Mouse (Mus musculus): ENCODE data around the gene Gan. TPM values are rescaled to one million over a fixed set of nuclear protein-coding genes. Genes with fewer than 3 reads are reported as not detected.

The Gan gene
- polyA plus RNA-seq, 1 experiment from 2014 or later: 2.5 TPM

DNA sequence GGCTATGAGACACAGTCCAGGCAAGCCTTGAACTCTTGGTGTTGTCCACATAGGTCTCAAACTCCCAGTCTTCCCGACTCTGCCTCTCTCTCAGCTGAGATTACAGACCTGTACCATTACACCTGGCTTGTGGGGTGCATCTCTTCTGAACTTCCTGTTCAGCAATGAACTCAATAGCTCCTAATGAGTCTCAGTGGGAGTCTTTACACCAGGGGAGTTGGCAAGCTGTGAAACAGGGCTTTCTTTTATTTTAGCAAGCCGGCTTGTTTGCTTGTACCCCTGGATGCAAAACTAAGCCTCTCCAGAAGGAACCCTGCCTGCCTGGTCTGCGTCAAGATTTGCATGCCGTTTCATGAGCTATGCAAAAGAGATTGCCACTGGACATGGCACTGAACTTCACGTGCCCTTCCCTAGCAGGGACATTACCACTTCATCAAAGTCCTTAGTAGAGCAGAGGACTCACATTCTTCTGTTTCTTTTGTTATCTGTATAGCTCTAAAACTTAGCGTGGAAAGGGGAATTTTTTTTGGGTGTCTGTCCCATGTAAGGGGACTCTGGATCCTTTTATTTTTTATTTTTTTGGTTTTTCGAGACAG lies 93.2 kb downstream of the Gan start:
- Histone ChIP-seq H3K27ac (no peak overlapping the region), H3K4me3 (no peak overlapping the region), H3K27me3 (ENCODE audit: poor library complexity, severe bottlenecking) (peaks cover 6% of the 10 kb centered on the region), H3K4me1 (peaks cover 4% of the 10 kb centered on the region; the same call in 1 of the 2 replicates), H3K9me3 (no peaks in the 10 kb centered on the region), H3K36me3 (replicated peaks) (no peaks in the 10 kb centered on the region)
- no peak for DNase-seq (ENCODE audit: extremely low spot score, low spot score)
- WGBS: 45% methylated on average over 7 of the region's 7 CpGs

DNA sequence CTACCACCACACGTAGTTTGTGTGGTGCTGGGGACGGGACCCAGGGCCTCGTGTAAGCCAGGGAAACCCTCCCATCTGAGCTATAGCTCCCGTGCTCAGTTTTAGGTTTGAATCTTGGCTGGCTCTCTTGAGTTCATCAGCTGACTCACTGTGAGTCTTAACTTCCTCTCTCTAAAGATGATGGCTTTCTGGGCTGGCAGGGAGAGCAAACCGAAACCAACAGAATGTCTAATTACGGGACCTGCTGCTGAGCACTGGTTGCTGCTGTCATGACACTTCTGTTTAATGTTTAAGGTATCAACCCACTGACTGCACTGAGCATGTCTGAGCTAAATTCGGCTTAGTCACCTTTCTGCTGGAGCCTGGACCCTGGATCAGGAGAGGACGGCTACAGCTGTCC lies 94.7 kb downstream of the Gan start:
- WGBS: 95% methylated on average over 8 of the region's 8 CpGs
- H3K9me3 ChIP-seq: no peaks in the 10 kb centered on the region
- no peak overlapping the region for H3K4me3 ChIP-seq
- H3K27me3 ChIP-seq (ENCODE audit: poor library complexity, severe bottlenecking): peaks cover 6% of the 10 kb centered on the region
- no peak overlapping the region for H3K27ac ChIP-seq
- H3K4me1 ChIP-seq: peaks cover 8% of the 10 kb centered on the region
- H3K36me3 ChIP-seq (replicated peaks): no peaks in the 10 kb centered on the region
- DNase-seq (ENCODE audit: extremely low spot score, low spot score): no peak

DNA sequence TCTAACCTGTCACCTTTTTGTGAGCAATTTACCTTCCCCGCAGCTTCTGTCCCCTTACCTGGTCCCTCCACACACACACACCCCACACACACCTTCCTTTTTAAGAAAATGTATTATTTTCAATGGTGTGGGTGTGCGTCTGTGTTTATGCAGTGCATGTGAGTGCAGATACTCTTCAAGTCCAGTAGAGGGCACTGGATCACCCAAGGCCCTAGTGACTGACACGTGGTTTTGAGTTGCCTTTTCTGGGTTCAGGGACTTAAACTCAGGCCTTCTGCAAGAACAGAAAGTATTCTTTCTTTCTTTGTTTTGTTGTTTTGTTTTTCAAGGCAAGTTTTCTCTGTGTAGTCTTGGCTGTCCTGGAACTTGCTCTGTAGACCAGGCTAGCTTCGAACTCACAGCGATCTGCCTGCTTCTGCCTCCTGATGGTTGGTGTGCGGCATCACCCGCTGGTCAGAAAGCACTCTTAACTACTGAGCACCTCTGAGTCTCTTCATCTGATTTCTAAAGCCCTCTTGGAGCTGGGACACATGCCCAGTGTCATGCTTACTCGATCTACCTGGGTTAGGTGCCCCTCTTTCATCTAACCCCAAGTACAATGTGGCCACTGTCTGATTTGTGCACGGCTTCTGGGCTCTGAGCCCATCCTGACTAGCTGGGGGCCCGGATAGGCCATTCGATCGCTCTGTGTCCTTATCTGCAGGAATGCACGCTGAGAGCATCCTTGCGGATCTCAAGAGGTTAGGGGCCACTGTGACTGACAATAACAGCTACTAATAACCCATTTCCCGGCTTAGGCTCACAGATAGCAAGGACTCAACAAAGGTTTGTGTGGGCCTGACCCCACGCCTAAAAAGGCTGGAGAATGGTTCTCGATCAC lies 95.7 kb downstream of the Gan start:
- no peak for DNase-seq (ENCODE audit: extremely low spot score, low spot score)
- Histone ChIP-seq H3K4me1 (peaks cover 17% of the 10 kb centered on the region), H3K9me3 (no peaks in the 10 kb centered on the region), H3K27me3 (ENCODE audit: poor library complexity, severe bottlenecking) (peaks cover 6% of the 10 kb centered on the region), H3K27ac (no peak overlapping the region), H3K36me3 (replicated peaks) (no peaks in the 10 kb centered on the region), H3K4me3 (no peak overlapping the region)
- 87% methylated on average over 17 of the region's 17 CpGs for WGBS

DNA sequence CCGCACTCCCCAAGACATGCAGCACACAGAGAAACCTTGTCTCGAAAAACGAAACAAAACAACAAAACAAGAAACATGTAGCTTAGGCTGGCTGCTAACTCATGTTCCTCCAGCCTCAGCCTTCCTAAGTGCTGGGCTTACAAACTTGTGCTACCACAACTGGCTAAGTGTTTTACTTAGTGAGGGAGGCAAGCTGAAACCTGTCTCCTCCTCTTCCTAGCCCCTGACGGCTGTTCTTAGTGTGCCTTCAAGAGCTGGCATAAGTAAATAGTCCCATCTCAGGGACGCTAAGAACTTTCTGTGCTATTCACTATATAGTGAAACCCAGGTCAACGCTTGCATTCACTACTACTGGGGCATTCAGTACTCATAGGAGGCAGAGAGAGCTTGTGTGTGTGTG lies 96.6 kb downstream of the Gan start:
- 88% methylated on average over 6 of the region's 6 CpGs for WGBS
- H3K27me3 ChIP-seq (ENCODE audit: poor library complexity, severe bottlenecking): peaks cover 6% of the 10 kb centered on the region

DNA sequence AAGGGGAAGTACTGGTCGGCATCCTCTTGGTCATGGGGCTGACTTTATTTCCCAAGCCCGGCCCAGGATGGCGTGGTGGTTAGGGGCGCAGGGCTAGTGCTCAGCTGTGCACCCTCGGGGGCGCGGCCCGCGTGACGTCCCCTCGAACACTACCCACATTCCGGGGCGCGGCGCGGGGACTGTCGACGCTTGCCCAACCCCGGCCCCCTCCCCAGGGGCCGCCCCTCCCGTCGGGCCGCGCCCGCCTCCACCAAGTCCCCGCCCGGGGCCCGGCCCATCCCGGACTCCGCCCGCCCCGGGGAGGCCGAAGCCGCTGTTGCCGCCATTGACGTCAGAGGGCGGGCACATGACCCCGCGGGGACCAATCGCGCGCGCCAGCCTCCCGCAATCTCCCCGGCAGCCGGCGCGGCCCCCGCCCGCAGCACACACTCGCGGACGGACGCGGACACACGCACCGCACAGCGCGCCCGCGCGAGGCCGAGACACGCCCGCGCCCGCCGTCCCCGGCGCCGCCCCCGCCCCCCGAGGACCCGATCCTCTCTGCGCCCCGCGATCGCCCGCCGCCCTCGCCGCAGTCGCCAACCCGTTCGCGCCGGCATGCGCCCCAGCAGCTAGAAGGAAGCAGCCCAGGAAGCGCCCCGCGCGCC lies 98.5 kb downstream of the Gan start:
- peak; percentile 86 for DNase-seq (ENCODE audit: extremely low spot score, low spot score)
- Histone ChIP-seq H3K4me3 (peak overlapping the region; percentile 94), H3K4me1 (peaks cover 45% of the 10 kb centered on the region), H3K27ac (peak overlapping the region; percentile 95), H3K27me3 (ENCODE audit: poor library complexity, severe bottlenecking) (peaks cover 6% of the 10 kb centered on the region), H3K9me3 (no peaks in the 10 kb centered on the region), H3K36me3 (replicated peaks) (no peaks in the 10 kb centered on the region)
- WGBS: under 1% methylated on average over 71 of the region's 92 CpGs

More for the DNA sequence above, 96.6 kb downstream of the Gan start:
- H3K27ac ChIP-seq: no peak overlapping the region
- H3K4me1 ChIP-seq: peaks cover 26% of the 10 kb centered on the region
- H3K36me3 ChIP-seq (replicated peaks): no peaks in the 10 kb centered on the region
- DNase-seq (ENCODE audit: extremely low spot score, low spot score): no peak
- no peak overlapping the region for H3K4me3 ChIP-seq
- H3K9me3 ChIP-seq: no peaks in the 10 kb centered on the region

DNA sequence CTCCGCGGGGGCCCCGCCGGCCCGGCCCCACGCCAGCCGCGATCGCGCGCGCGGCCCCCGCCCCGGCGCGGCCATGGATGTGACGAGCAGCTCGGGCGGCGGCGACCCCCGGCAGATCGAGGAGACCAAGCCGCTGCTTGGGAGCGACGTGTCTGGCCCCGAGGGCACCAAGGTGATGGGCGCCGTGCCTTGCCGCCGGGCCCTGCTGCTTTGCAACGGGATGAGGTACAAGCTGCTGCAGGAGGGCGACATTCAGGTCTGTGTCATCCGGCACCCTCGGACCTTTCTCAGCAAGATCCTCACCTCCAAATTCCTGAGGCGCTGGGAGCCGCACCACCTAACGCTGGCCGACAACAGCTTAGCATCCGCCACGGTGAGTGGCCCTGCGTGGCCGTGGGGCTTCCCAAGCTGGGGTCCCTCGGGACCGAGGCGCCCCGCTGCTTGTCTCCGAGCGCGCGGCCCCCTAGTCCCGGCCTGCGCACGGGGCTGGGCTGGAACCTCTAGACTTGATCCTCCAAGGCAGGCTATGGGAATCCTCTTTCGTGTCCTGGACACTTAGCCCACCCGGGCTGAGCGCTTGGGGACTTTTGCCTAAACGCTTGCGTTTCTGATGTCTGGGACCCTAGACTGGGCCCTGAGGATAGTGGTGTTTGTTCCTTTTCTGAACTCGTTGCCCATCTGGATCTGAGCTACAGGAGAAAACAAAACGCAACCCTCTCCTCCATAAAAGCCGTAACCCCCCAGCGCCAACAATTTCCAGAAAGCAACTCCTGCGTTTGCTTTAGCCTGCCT lies 99.3 kb downstream of the Gan start, which contains the start of gene Cmip:
Gene Cmip (plus strand): TSS at position 36 of the 792 bp plus-strand sequence.
- Histone ChIP-seq H3K4me1 (peaks cover 53% of the 10 kb centered on the region), H3K27me3 (ENCODE audit: poor library complexity, severe bottlenecking) (peaks cover 6% of the 10 kb centered on the region), H3K36me3 (replicated peaks) (no peaks in the 10 kb centered on the region), H3K4me3 (peak within 1 kb of the TSS; percentile 94), H3K27ac (peak within 1 kb of the TSS; percentile 95), H3K9me3 (no peaks in the 10 kb centered on the region)
- peak; percentile 57 for DNase-seq (ENCODE audit: extremely low spot score, low spot score)
- WGBS: under 1% methylated on average over 64 of the region's 65 CpGs

DNA sequence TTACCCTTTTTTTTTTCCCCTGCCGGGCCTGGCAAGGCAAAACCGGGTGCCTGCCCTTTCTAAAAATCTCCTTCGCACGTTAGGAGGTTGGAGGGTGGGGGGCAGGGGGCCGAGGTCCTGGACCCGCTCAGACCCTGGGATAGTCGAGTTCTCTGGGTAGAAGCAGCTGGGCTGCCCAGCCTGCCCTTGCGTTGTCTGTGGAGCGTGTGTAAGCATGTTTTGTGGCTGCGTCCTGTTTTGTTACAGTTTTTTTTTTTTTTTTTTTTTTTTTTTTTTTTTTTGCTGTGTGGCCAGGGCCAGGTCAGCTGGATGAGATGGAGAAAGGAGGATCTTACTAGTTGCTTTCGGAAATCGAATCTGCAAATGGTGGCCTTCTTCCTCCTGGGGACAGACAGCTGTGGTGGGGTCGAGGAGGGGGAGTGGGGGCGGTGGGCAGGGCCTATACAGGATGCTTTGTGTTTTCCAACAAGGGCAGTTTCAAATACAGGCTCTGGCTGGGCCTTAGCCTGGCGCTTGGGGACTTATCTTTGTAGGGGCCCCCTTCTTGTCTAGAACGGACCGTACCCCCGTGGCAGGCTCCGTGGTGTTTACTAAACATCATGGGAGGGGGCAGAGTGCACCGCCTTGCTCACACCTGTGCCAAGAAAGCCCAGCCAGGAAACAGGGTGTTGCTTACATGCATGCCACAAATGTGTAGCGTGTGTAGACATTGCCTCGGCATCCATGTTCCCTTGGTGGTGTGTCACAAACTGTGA lies 100.1 kb downstream of the Gan start:
- 9% methylated on average over 22 of the region's 22 CpGs for WGBS
- Histone ChIP-seq H3K4me1 (peaks cover 61% of the 10 kb centered on the region), H3K4me3 (peak overlapping the region; percentile 94), H3K36me3 (replicated peaks) (no peaks in the 10 kb centered on the region), H3K27me3 (ENCODE audit: poor library complexity, severe bottlenecking) (peaks cover 6% of the 10 kb centered on the region), H3K9me3 (no peaks in the 10 kb centered on the region), H3K27ac (peak overlapping the region; percentile 95)
- peak; percentile 46 for DNase-seq (ENCODE audit: extremely low spot score, low spot score)

DNA sequence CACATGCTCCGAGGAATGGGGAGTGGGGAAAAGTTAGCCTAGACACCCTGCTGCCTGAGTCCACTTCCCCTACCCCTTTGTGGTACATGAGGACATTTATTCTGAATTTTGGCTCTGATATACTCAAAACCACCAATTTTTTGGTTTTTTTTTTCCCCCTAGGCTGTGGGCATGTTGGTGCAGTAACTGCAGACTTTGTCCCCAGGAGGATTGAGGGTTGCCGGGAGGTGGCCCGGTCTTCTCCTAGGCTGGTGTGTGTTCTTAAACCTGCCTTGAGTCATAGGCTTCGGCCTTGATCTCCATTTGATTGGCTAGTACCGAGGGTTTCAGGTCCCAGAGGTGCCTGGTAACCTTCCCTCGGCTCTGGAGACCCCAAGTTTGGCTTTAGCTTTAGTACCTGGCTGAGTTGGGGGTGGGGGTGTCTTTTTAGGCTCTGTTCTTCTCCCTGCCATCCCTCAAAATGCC lies 100.7 kb downstream of the Gan start:
- peaks cover 6% of the 10 kb centered on the region for H3K36me3 ChIP-seq (replicated peaks)
- WGBS: 69% methylated on average over 6 of the region's 6 CpGs
- H3K27me3 ChIP-seq (ENCODE audit: poor library complexity, severe bottlenecking): peaks cover 6% of the 10 kb centered on the region
- no peaks in the 10 kb centered on the region for H3K9me3 ChIP-seq
- peaks cover 67% of the 10 kb centered on the region for H3K4me1 ChIP-seq
- peak overlapping the region; percentile 95 for H3K27ac ChIP-seq
- peak overlapping the region; percentile 94 for H3K4me3 ChIP-seq
- no peak for DNase-seq (ENCODE audit: extremely low spot score, low spot score)

DNA sequence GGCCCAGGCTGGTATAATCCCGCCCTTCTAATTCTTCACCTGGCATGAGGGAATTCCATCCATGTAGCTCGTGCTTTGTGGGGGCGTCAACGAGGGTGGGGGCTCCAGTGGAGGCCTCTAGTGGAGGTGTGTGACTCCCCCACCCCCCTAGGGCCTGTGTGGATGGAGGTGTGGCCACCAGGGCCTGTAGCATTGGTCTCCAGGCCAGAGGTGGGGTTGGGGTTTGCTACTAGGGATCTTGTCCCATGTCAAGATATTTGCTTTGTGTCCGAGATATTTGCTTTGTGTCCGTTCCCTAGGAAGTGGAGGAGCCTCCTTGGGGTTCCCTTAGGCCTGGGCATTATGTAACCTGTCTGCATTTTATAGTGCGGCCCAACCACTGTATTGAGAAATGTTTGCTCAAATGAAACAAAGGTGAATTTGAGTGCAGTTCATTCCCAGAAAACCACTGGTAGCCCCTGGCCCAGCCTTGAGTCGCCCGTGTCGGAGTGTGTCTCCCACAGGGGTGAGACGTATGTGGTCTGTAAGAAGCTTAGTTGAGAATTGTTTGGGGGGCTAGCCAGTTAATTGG lies 101.6 kb downstream of the Gan start:
- WGBS: 79% methylated on average over 11 of the region's 11 CpGs
- DNase-seq (ENCODE audit: extremely low spot score, low spot score): no peak
- Histone ChIP-seq H3K4me3 (peak overlapping the region; percentile 94), H3K9me3 (no peaks in the 10 kb centered on the region), H3K4me1 (peaks cover 68% of the 10 kb centered on the region), H3K27me3 (ENCODE audit: poor library complexity, severe bottlenecking) (peaks cover 6% of the 10 kb centered on the region), H3K27ac (peak overlapping the region; percentile 95), H3K36me3 (replicated peaks) (peaks cover 8% of the 10 kb centered on the region)

DNA sequence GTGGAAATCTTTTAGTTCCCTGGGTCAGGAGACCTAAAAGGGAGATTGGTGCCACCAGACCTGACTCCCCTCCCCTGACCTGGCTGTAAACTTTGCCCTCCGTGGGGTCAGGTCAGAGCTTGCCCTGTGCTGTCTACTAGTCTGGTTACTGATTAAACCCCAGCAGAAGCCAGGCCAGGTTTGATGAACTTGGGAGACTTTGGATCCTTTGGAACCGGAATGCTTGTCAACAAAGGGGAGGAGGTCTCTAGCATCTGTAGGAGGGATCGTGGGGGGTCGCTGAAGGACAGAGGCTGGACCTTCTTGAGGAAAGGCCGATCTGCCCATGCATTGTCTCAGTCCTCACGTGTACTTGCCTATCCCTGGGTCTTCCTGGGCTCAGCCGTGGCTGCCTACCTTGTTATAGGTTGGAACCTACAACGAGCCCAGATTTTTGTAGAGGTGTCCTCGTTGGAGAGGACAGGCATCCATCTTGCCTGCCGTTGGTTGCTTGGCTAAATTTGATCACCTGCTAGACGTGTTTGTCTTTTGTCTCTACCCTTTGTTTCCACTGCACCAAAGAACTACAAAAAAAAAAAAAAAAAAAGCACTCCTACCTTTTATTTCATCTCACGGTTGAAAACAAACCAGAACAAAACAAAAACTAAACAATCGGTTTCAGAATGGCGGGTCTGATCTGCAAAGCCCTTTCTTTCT lies 102.4 kb downstream of the Gan start:
- Histone ChIP-seq H3K36me3 (replicated peaks) (peaks cover 14% of the 10 kb centered on the region), H3K27me3 (ENCODE audit: poor library complexity, severe bottlenecking) (peaks cover under 1% of the 10 kb centered on the region), H3K9me3 (no peaks in the 10 kb centered on the region), H3K27ac (peak overlapping the region; percentile 95), H3K4me3 (peak overlapping the region; percentile 94), H3K4me1 (peaks cover 68% of the 10 kb centered on the region)
- DNase-seq (ENCODE audit: extremely low spot score, low spot score): no peak
- WGBS: 20% methylated on average over 14 of the region's 14 CpGs

DNA sequence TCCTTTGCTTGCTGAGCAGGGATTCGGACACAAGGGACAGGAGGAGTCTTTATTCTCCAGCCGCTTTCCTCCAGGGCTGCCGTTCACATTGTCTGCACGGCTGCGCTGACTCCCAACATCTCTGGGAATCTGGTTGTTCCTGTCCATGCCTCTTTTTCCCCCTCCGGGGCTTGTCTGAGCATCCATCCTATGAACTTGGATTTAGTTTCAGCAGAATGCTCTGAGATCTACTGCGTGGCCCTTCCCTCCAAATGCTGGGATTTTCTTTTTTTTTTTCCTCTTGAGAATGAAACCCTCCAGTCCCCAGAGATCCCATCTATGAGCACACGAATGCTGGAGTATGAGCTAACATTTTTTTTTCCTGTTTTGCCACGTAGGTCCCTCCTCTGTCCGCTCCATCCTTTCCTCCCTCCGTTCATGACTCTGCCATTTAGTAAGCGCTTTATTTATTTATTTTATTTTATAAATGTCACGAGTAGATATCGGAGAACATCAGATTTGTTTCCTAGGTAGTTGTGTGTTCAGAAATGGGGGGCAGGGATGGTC lies 103.1 kb downstream of the Gan start:
- Histone ChIP-seq H3K9me3 (no peaks in the 10 kb centered on the region), H3K36me3 (replicated peaks) (peaks cover 17% of the 10 kb centered on the region), H3K27ac (peak overlapping the region; percentile 95), H3K27me3 (ENCODE audit: poor library complexity, severe bottlenecking) (no peaks in the 10 kb centered on the region; the same call in 1 of the 2 replicates), H3K4me1 (peaks cover 66% of the 10 kb centered on the region), H3K4me3 (peak overlapping the region; percentile 94)
- DNase-seq (ENCODE audit: extremely low spot score, low spot score): no peak
- 33% methylated on average over 14 of the region's 14 CpGs for WGBS
